Mouse (Mus musculus): Measurements from ENCODE around the gene Pcsk5.

DNA sequence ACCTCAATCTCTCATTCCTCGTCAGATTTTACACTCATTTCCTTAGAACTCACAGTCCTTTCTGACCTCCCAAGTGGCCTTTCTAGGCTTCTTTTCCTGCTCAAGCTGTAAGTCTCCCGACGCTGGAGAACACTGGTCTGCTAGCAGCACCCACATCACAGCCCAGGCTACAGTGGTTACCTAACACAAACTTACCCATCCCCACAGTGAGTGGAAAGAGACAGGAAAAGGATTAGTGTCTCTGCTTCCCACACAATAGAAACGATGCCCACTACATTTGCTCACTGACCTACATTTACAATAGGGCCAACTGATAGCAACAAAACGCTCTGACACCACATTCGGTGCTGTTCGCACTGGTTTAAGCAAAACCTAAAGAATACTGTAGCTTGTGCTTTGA is 24.8 kb downstream of the Pcsk5 start:
- TF ChIP-seq CTCF (IDR thresholded peaks at IDR 0.05; ENCODE audit: borderline replicate concordance, extremely low read depth, insufficient read depth, insufficient read length): no peak
- no peak for TF ChIP-seq POLR2A (IDR thresholded peaks at IDR 0.05; ENCODE audit: borderline replicate concordance, extremely low read depth, insufficient read depth, insufficient read length, poor library complexity, severe bottlenecking)

All from brain, embryonic 14.5 days (tissue).